Mouse (Mus musculus): ENCODE data around the gene Dyrk1b.

DNA sequence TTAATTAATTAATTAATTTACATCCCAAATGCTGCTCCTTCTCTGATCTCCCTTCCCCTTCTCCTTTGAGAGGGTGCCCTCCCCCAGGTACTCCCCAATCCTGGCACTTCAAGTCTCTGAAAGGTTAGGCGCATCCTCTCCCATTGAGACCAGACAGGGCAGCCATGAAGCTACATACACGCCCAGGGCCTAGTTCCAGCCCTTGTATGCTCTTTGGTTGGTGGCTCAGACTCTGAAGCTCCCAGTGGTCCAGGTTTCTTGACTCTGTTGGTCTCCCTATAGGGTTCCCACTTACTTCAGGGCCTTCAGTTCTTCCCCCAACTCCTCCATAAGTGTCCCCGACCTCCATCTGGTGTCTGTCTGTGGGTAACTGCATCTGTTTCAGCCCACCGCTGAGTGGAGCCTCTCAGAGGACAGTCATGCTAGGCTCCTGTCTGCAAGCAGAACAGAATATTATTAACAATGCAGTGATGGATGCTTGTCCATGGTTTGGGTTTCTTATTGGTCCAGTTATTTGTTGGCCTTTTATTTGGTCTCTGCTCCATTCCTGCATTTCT, 26.9 kb downstream of the Dyrk1b start:
- no peak for TF ChIP-seq MAZ (IDR thresholded peaks at IDR 0.05; ENCODE audit: low read depth, low read length)
- TF ChIP-seq EP300 (IDR thresholded peaks at IDR 0.05; ENCODE audit: low read length), result no peak
- no peak for TF ChIP-seq POLR2A (IDR thresholded peaks at IDR 0.05; ENCODE audit: low read depth, low read length)
- no peak for TF ChIP-seq BHLHE40 (IDR thresholded peaks at IDR 0.05; ENCODE audit: low read depth, low read length)
- TF ChIP-seq MYC (IDR thresholded peaks at IDR 0.05; ENCODE audit: low read depth, low read length), result no peak
- TF ChIP-seq CTCF (conservative IDR thresholded peaks at IDR 0.05 in 1 of 2, IDR thresholded peaks at IDR 0.05 in 1 of 2; ENCODE audit: low read depth in 2 of 2, low read length in 2 of 2), result no peak
- TF ChIP-seq ZC3H11A (IDR thresholded peaks at IDR 0.05; ENCODE audit: low read depth, low read length), result no peak
- TF ChIP-seq JUND (conservative IDR thresholded peaks at IDR 0.05; ENCODE audit: low read depth, low read length), result no peak
